Mouse (Mus musculus) urinary bladder, adult 18-20 months (tissue): ENCODE measurements around the gene Rad51b.

Experiments used
- DNase-seq, 2 experiments: peaks; one replicate each; pipeline ENCODE4 v3.0.0; 2022; ENCODE audit warnings: low spot score in 2 of 2, mixed read lengths in 2 of 2

Rad51b gene

DNA sequence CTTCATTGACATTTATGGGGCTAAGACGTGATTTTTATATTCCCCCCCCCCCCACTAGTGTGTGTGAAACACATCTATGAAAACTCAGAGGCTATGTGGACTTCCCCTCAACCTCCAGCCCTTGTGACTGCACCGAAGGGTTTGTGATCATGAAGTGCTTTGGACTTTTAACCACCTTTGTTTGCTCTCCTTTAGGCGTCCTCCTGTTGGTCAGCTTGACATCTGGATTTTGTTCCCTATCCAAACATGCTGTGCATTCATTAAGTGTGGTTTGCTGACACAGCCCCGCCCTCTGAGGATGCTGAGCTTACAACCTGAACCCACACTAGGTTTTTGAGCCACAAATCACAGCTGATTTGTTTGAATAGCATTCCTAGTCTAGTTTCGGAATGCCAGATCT, 502.3 kb downstream of the Rad51b start:
- DNase-seq, result no peak

DNA sequence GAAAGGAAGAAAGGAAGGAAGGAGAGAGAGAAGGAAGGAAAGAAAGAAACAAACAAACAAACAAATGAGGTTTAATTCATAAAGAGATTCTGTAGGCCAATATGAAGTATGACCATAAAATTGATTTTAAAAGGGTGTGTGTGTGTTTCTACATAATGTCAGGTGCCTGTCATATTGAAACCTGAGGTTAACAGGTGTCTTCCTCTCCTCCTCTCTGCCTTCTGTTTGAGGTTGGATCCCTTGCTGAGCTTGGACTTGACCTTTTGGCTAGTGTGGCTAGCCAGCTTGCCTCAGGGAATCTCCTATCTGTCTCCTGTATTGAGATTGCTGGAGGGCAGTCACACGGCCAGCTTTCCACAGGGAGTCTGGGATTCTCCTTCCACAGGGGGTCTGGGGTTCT, 506.6 kb downstream of the Rad51b start:
- no peak for DNase-seq

DNA sequence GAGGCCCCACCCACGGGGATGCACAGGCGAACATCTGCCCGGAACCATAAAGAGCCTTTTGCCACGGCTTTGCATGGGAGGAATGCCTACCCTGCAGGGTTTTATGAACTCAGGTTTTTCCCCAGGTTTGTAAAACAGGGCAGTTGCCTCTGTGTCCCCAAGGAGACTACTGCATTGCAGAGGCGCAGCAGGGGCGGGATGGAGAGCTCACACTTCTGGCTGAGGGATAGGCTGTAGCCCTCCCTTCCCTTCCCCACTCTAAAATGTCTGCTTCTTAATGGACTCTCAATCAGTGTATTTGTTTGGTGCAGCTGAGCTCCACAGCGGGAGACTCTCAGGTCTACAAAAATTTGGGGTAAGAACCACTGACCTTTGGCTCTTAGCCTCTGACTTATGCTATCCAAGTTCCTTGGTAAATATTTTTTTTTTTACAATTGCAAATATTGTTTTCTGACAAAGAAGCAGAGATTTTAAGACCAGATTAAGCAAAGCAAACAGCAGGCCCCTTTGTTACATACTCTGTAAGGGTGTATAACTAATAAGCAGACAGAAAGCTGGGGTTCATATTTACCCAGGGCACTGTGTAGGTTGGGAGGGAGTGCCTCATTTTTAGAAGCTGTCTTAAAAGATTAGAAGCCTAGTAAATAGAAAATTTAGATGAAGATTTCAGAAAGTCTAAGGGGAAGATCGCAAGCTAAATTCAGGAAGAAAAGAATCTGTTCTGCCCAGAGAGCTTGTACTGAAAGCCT, 507.9 kb downstream of the Rad51b start:
- no peak for DNase-seq

DNA sequence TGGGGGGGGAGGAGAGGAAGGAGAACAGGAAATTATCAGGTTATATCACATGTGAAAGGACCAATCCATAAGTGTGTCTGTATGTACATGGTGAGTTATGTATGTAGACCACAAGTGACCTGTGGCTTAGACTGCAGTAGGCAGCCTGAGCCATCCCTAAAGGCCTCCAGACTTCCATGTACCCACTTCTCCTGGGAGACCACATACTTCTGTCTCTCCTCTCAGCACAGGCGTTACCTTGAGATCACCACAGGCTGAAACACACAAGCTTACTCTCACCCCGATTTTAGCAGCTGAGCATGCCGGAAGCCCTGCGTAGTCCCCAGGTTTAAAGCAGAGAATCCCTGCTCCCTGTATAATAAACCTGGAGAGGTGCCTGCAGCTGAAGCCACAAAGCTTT, 509.9 kb downstream of the Rad51b start:
- DNase-seq, result no peak

DNA sequence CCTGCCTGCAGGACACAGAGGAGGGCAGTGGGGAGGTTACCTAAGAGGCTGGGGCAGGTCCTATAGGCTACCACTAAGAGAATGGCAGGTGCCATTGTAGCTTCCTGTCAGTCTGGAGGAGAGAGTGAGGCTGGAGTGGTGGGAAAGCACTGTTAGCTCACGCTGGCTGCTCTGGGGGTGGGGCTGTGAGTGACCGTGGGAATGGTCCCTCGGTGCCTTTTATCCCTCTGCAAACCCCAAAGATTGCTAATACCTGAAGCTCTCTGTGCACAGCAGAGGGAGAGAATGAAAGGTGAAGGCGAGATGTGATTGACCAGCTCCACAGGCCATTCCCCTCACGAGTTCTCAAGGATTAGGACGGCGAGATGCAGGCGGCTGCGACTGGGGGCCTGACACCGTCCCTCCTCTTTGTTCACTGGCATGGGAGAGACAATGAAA, 510.3 kb downstream of the Rad51b start:
- DNase-seq, result no peak

DNA sequence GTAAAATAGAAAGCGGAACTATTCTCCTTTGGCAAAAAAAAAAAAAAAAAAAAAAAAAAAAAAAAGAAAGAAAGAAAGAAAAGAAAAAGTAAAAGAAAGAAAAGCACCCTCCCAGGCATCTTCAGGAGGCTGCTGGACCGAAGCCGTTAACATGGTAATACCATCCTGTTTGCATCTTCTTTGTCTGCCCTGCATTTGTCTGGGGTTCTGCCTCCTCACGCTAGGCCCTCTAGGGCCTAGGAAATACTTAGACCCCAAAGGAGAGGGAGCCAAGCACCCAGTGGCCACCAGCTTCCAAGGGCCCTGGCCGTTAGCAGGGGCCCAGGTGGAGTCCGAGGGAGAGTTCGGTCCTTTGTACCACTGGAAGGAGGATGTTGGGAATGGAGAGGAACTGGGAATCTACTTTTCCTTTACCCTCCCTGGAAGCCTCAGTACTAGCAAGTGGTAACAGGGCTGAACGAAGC, 510.9 kb downstream of the Rad51b start:
- DNase-seq, result no peak

DNA sequence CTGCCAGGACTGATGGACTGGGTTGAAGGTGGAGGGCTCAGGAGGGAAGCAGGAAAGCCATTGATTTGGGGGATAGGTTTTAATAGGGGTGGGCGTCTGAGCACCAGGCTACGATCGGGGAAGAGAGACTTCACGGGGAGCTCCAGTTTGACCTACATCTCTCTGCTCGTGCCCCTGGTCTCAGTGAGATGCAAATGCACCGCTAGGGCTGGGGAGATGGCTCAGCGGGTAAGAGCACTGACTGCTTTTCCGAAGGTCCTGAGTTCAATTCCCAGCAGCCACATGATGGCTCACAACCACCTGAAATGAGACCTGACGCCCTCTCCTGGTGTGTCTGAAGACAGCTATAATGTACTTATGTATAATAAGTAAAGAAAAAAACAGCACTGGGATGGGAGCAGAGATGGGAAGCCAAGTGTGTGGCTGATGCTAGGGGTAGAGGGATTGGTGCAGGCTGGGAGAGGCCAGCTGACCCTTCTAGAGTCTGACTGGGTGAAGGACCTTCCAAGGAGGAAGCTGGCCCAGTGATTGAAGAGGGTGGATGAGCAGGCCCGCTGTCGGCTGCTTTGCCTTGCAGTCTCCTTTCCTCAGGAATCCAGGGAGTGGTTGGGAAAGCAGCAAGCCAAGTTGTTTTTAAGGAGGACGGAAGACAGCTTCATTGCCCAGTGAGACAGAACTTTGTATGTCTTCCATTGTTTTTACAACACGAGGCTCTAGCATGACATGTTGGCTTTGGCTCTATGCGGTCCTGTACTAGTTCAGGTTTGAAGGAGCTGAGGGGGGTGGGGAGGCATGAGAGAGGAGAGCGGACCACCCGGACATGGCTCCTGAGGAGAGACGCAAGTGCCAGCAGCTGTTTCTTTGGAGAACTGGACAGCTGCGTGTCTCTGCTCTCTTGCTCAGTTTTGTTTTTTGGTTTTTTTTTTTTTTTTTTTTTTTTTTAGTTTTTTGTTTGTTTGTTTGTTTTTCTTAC, 511.6 kb downstream of the Rad51b start:
- DNase-seq, result no peak

DNA sequence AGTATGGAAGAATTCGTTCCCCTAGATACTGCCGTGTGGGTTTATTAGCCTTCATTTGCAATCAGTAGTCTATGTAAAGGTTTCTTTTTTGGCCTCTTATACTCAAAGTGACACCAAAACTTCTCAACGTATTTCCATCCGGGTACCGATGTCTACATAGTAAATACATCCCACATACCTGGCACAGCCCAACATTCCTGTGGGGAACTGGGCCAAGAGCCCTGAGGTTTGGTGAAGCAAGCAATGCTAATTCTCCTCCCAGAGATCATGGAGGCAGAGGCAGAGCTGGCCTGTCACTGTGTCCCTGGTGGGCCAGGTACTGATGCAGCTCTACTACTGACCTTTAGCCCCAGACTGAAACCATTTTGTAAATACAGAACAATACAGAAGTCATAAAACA, 512.4 kb downstream of the Rad51b start:
- no peak for DNase-seq

DNA sequence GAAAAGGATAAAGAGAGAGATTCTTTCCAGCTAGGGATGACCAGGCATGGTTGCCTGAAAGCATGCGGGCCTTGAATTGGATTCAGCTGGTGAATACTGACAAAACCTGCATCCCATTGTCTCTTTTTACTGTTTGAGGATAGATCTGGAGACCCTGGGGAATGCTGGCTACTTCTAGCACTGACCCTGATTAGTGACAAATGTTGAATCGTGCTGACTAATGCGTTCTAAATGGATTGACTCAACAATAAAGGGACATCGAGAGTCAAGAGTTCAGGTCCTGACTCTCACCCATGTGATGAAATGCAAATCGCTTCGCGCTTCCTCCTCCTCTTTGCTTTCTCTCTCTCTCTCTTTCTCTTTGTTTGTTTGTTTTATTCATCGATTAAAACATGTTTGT, 515.3 kb downstream of the Rad51b start:
- DNase-seq, result no peak

DNA sequence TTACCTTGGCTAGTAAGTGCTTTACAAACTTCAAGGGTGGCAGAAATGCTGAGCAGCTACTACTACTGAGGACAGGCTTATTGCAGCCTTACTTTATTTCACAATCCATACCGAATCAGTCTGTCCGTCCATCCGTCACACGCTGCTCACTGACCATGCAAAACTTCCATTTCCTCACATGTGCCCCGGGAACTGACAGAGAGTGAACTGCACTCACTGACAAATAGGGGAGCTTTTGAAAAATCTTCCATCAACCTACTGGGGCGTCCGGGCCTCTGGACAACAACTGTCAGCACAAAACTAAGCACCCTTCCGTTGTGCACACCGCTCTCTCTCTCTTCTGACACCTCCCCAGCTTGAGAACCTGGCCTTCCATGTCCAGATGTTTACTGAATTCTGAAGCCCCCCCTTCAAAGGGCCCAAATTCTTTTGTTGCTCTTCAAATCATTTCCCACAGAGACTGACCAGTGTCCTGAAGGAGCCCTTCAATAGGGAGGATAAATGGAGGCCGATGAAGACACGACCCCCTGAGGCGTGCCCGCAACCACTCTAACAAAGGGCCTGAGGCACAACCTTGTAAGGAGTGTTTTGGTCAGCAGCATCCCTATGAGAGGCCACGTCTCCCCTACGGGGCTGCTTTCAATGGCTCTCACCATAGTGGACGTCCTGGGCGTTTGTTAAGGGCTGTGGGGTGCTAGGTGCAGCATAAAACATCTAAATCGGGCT, 515.9 kb downstream of the Rad51b start:
- DNase-seq, result no peak

DNA sequence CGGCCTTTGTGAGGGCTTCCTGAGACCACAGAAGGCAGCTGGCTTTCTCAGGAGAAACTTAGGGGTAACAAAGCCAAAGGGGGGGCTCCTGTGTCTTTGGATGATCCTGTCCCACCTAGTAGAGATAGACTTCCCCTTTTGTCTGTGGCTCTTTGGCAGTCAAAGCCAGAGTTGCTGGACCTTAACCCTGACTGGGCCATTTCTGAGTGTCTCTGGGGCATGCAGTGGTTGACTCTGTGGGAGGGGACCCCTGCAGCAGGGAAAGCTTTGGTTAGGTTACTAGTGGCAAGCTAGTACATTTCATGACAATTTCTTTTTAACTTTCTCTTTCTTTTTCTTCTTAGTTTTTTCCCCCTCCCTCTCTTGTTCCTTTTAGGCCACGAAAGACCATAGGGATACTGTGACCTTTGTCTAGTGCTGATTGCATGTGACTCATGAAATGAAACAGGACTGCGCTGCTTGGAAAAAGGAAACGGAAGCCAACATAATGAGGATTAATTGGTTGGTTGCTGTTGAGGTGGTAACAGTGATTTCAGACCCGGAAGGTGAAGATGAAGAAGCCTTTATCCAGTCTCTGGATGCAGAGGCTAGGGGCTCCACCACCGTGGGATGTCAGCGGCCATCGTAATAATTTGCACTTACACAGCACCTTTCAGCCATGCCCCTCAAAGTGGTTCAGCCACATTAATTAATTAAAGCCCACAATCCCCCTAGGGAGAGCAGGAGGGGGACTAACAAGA, 516.7 kb downstream of the Rad51b start:
- DNase-seq, result no peak

DNA sequence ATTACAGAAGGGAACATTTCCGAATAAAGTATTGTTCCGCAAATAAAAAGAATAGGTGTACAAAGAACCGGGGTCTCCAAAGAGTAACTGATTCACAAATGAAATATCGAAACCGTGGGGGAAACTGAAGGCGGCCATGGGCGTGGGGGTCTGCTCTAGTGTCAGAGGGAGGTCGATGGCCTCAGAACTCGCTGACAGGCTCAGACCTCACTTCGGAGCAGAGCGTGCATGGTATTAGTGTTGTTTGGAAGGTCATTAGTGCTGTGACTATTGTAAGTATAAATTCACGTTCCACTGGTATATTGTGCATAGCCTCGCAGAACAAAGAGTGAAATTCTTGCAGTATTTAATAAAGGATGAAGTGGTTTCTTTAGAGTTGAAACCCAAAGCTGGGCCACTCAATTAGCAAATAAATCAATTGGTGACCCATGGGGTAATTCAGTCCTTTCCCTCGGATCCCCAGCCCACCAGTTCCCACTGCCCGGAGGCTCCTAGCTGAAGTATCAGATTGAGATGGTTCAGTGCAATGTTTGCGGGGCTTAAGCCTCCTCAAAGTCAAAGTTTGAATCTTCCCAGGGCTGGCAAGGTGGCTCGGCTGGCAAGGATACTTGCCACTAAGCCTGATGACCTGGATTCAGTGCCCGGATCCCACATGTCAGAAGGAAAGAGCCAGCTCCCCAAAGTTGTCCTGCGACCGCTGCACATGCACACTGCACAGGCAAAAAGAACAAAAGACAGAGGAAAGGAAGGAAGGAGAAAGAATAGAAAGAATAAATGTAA, 517.4 kb downstream of the Rad51b start:
- no peak for DNase-seq

DNA sequence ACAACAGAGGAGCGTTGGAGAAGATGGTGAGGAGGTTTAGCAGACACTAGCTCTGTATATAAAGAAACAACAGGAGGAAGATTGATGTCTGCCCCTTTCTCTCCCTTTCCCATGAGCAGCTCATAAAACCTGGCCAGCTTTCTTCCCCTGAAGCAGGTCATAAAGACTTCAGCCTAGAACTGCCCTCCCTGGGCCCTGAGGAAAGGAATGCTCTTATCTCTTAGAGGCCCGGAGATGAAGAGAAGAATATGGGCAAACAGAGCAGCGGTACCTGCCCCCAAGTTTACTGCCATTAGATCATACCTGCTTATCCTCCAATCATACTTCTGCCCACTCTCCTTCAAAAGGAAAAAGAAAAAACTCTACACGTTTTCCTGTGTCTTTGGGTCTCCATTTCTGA, 519.2 kb downstream of the Rad51b start:
- no peak for DNase-seq

DNA sequence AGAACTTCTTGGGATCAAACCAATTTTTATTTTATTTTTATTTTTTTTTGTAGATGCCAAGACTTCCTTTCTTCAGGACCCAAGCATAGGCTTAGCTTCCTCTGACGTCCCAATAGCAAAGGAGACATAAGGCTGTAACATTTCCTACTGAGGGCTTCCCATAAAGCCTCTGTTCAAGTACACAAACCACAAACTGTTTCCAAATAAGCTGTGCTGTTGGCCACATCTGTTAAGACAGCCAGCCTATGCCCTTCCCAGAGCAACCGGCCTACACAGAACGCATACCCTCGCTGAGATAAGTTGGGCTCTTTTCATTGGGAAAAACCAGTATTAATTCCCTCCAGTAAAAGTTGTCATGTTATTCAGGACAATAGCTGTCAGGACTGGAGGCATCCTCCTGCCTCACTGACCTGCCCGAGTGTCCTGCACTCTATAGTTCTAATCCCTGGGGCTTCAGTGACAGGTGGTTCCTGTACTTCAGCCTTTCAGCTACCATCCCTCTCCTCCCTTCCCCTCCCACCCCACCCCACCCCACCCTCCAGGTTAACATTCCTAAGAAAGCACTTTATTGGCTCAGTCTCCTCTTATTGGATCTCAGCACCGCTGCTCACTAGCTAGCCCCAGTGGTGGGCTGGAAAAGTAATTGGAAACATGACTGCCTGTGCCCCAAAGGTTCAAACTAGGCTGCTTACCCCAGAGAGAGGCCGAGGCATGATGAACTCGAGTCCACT, 523.3 kb downstream of the Rad51b start:
- DNase-seq, result no peak

DNA sequence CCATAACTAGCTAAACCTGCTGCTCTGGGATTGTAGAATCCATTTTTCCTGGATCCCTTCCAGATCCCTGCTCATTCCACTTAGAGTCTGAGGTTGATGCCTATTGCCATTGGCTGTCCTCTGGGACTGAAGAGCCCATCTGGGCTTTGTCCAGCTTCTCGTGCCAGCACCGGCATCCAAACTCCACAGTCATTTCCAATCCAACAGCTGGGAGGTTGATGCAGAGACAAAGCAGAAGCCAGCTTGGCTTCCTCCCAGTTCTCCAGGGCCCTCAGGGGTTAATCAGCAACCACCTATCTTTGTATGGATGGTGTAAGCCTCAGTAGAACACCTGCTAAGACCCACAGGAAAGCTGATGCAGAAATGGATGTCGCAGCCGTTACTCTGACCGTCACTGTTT, 524.8 kb downstream of the Rad51b start:
- no peak for DNase-seq

DNA sequence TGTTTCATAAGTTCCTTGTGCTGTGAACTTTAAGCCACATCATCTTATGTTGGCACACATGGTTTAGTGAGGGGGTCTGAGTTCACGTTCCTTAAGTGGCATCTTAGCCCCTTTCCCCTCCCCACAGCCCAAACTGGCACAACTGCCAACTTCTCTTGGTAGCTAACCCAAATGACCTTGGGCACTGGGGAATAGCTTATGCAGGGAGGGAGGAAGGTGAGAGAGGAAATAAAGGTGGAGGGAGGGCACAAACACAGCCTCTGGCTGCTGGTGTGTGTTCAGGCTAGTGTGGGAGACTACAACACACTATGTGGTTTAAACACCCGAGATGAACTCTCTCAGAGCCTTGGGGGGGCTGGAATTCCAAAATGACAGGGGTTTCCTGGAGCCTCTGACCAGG, 525.3 kb downstream of the Rad51b start:
- DNase-seq, result no peak

DNA sequence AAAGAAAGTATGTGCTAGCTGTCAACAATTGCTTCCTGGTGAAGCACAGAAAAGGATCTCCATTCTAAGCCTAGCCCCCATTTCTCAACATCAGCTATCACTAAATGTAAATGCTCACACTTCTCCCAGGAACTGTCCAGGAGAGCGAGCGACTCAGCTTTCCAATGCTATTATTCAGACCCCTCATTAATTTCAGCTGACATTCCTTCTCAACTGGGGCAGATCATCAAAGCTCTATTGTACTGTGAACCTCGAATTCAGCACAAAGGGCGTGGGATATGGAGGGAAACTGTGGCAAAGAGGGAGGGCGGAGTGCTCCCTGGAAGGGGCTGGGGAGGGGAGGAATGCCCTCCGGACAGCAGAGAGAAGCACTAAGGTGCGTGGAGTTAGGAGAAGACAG, 528.8 kb downstream of the Rad51b start:
- no peak for DNase-seq

DNA sequence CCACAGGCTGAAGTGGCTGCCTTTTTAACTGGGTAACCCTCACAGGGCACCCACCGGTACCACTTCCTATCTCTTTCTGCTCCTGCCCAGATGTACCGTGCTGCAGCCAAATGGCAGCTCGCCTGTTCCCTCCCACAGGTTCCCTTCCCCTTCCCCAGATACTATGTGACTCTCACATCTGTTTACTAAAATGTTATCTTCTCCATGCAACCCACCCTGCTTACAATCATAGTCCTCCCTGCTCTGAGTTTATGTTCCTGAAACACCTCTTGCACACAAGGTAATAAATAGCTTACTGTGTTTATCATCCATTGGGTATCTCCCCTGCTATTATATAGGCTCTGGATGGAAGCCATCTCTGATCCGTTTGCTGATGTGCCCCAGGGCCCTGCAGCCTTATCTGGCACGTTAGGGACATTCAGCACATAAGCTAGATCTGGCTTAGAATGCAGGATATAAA, 530.2 kb downstream of the Rad51b start:
- no peak for DNase-seq

DNA sequence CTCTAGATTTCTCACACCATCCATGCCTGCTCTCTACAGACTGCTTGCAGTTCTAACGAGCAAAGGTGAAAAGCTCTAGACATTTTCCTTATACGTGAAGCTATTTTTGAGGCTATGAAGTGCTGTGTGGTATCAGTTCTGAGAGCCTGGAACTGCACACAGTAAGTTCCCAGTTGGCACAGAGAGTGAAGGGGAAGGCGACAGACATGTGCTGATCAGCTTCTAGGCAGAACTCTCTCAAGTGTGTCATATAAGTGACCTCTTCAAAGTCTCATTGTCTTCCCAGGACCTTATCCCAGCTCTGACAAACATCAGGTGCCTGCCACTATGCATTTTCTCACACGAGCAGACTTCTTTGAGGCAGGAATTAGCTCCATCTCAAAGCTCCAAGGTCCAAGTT, 530.7 kb downstream of the Rad51b start:
- DNase-seq, result no peak

DNA sequence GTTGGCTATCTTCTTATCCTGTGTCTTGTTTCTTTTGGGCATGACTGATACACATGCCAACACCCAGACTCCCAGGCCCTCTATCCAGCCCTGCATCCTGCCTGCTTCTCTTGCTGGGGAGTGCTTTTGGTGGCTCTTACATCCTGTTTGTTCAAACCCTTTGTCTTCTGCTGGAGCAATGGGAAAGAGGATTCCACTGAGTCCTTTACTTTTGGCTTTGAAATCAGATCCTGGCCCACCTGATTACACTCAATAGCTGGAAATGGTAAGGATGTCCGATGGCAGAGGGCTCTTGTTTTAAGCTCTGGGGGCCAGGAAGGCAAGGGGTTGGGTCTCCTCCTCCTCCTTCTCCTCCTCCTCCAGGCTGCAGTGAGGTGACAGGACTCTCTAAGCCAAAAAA, 533.6 kb downstream of the Rad51b start:
- no peak for DNase-seq
